Mouse (Mus musculus) lung, embryonic 14.5 days (tissue): Measurements from ENCODE around the gene Pgm3. TPM values are rescaled to one million over a fixed set of nuclear protein-coding genes. Genes with fewer than 3 reads are reported as not detected.

ENCODE experiments used
- ATAC-seq: fragments of 200-750 bp; cut with Nextera tagmentation; 2 replicates; pipeline ENCODE4 v1.8.0; 2017; ENCODE audit warnings: mild to moderate bottlenecking, moderate TSS enrichment, moderate library complexity; ENCODE audit not compliant: insufficient read depth
- DNase-seq: peaks from one replicate; pipeline ENCODE4 v3.0.0-alpha.2; 2015
- H3K27ac ChIP-seq: fragments of 300-500 bp; sonication (generic); 2 replicates; pipeline ENCODE4 v1.5.1; 2014; ENCODE audit warnings: low read depth, mild to moderate bottlenecking, moderate library complexity
- H3K27me3 ChIP-seq: fragments of 300-500 bp; sonication (generic); 2 replicates; pipeline ENCODE4 v1.6.1; 2014; ENCODE audit warnings: low read length, control low read depth; ENCODE audit not compliant: insufficient read depth
- H3K36me3 ChIP-seq: fragments of 300-500 bp; sonication (generic); 2 replicates; pipeline ENCODE4 v1.6.1; 2014; ENCODE audit warnings: control low read depth; ENCODE audit not compliant: insufficient read depth
- H3K4me1 ChIP-seq: fragments of 300-500 bp; sonication (generic); 2 replicates; pipeline ENCODE4 v1.6.1; 2014; ENCODE audit warnings: antibody characterized with exemption, control low read depth; ENCODE audit not compliant: insufficient read depth
- H3K4me2 ChIP-seq: fragments of 300-500 bp; sonication (generic); 2 replicates; pipeline ENCODE4 v1.6.1; 2014; ENCODE audit warnings: mild to moderate bottlenecking
- H3K4me3 ChIP-seq: fragments of 300-500 bp; sonication (generic); 2 replicates; pipeline ENCODE4 v1.5.1; 2014; ENCODE audit warnings: low read depth, low read length
- H3K9ac ChIP-seq: fragments of 300-500 bp; sonication (generic); 2 replicates; pipeline ENCODE4 v1.6.1; 2014
- H3K9me3 ChIP-seq: fragments of 300-500 bp; sonication (generic); 2 replicates; pipeline ENCODE4 v1.6.1; 2016; ENCODE audit warnings: low read depth, low read length, control low read depth
- CTCF ChIP-seq: IDR thresholded peaks from 2 replicates; pipeline ENCODE4 v1.5.1; 2016; ENCODE audit warnings: antibody characterized with exemption, low read depth
- WGBS: fragments of 180-500 bp; shearing (Covaris S2); extraction: QIAGEN DNeasy Blood & Tissue Kit; methylation state at CpG from one replicate; pipeline ENCODE4 v1.1.7; 2014; 5-methylcytosine and 5-hydroxymethylcytosine counted together
- polyA plus RNA-seq: library from polyadenylated mRNA; unstranded; fragments of >200 nt; fragmentation: Nextera tagmentation; extraction: Ambion mirVana; gene quantifications from 2 replicates; pipeline ENCODE4 v1.2.1, GENCODE M21; 2014

The Pgm3 gene
- polyA plus RNA-seq, 1 experiment from 2014 or later: 35.1 TPM

- TF ChIP-seq CTCF: no peak
- no peak overlapping the region for H3K9ac ChIP-seq
- no peak overlapping the region for H3K27ac ChIP-seq
- no peak for ATAC-seq
- H3K36me3 ChIP-seq: peaks cover 43% of the 10 kb centered on the region
- no peak overlapping the region for H3K4me3 ChIP-seq
- H3K9me3 ChIP-seq: no peaks in the 10 kb centered on the region
- no peaks in the 10 kb centered on the region for H3K4me1 ChIP-seq
- H3K27me3 ChIP-seq: no peaks in the 10 kb centered on the region
- 92% methylated on average over 3 of the region's 3 CpGs for WGBS
- no peak overlapping the region for H3K4me2 ChIP-seq
- DNase-seq: no peak
Measured at GRCm38 (mm10) chr9:86543451-86543850, 28.2 kb downstream of the Pgm3 start.

GRCm38 (mm10) chr9:86534071-86534470 lies 37.6 kb downstream of the Pgm3 start:
- TF ChIP-seq CTCF: no peak
- WGBS: 80% methylated on average over 5 of the region's 5 CpGs

GRCm38 (mm10) chr9:86525600-86525999 lies 46.0 kb downstream of the Pgm3 start:
- H3K9ac ChIP-seq: no peak overlapping the region
- no peak for TF ChIP-seq CTCF
- no peaks in the 10 kb centered on the region for H3K9me3 ChIP-seq
- H3K27me3 ChIP-seq: no peaks in the 10 kb centered on the region
- 37% methylated on average over 2 of the region's 2 CpGs for WGBS
- DNase-seq (no peak), ATAC-seq (no peak)
- H3K27ac ChIP-seq: no peak overlapping the region
- no peak overlapping the region for H3K4me2 ChIP-seq
- H3K36me3 ChIP-seq: peaks cover 22% of the 10 kb centered on the region
- no peak overlapping the region for H3K4me3 ChIP-seq
- H3K4me1 ChIP-seq: no peaks in the 10 kb centered on the region

More at GRCm38 (mm10) chr9:86534071-86534470, 37.6 kb downstream of the Pgm3 start:
- no peak overlapping the region for H3K4me3 ChIP-seq
- H3K9ac ChIP-seq: no peak overlapping the region
- no peak for DNase-seq
- no peaks in the 10 kb centered on the region for H3K4me1 ChIP-seq
- no peaks in the 10 kb centered on the region for H3K27me3 ChIP-seq
- H3K27ac ChIP-seq: no peak overlapping the region
- H3K36me3 ChIP-seq: peaks cover 14% of the 10 kb centered on the region
- no peak overlapping the region for H3K4me2 ChIP-seq
- no peak for ATAC-seq
- no peaks in the 10 kb centered on the region for H3K9me3 ChIP-seq

DNA sequence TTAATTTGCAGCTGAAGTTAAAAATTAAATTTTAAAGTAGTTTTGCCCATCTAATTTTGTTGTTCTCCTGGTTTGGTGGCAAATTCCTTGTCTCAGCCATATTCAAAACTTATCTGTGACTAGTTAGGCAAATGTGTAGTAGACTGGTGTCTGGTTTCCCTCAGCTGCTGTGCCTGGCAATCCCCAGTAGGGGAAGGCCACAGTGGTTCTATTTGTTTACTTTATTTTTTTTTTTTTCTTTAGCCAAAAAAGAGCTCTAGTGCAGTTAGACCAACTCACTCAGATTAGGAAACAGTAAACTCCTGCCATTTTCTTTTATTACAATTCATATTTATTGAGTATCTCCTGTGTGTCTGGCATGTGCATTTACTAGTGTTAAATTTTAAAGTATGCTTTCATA lies 49.3 kb downstream of the Pgm3 start:
- Histone ChIP-seq H3K27ac (no peak overlapping the region), H3K4me1 (no peaks in the 10 kb centered on the region), H3K36me3 (peaks cover 29% of the 10 kb centered on the region), H3K4me3 (no peak overlapping the region), H3K4me2 (no peak overlapping the region), H3K9me3 (no peaks in the 10 kb centered on the region), H3K9ac (no peak overlapping the region), H3K27me3 (no peaks in the 10 kb centered on the region)
- ATAC-seq: no peak
- peak; percentile 36 for DNase-seq
- TF ChIP-seq CTCF: peak; percentile 29; the same call in 1 of the 2 replicates

GRCm38 (mm10) chr9:86514798-86515197 lies 56.8 kb downstream of the Pgm3 start:
- peaks cover 43% of the 10 kb centered on the region for H3K36me3 ChIP-seq
- no peak overlapping the region for H3K4me3 ChIP-seq
- H3K9ac ChIP-seq: no peak overlapping the region
- no peak overlapping the region for H3K4me2 ChIP-seq
- H3K27ac ChIP-seq: no peak overlapping the region
- ATAC-seq (no peak), DNase-seq (no peak)
- 93% methylated on average over 4 of the region's 4 CpGs for WGBS
- TF ChIP-seq CTCF: no peak
- no peaks in the 10 kb centered on the region for H3K27me3 ChIP-seq
- H3K9me3 ChIP-seq: no peaks in the 10 kb centered on the region
- no peaks in the 10 kb centered on the region for H3K4me1 ChIP-seq

DNA sequence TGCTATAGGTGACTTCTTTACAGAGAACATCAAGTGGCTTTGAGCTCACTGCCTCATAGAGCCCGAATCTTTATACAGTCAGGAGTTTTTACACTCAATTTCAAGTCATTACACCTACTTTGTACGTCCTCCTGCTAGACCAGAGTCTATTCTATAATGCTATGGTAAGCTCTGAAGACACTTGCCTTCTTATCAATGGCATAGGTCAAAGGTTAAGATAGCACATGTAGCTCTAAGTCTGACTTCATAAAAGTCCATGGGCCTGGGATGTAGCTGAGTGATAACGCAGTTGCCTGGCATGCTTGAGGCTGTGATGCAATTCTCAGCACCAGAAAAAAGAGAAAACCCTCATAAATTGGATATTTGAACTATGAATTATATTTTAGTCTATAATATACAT lies 57.3 kb downstream of the Pgm3 start:
- H3K4me3 ChIP-seq: no peak overlapping the region
- no peak overlapping the region for H3K4me2 ChIP-seq
- no peak overlapping the region for H3K27ac ChIP-seq
- H3K36me3 ChIP-seq: peaks cover 43% of the 10 kb centered on the region
- H3K27me3 ChIP-seq: no peaks in the 10 kb centered on the region
- H3K9ac ChIP-seq: no peak overlapping the region
- no peaks in the 10 kb centered on the region for H3K9me3 ChIP-seq
- WGBS: 82% methylated on average over 3 of the region's 3 CpGs
- no peak for DNase-seq
- ATAC-seq: no peak
- TF ChIP-seq CTCF: no peak
- H3K4me1 ChIP-seq: no peaks in the 10 kb centered on the region

GRCm38 (mm10) chr9:86513733-86514132 lies 57.9 kb downstream of the Pgm3 start:
- no peak overlapping the region for H3K27ac ChIP-seq
- no peak for DNase-seq

DNA sequence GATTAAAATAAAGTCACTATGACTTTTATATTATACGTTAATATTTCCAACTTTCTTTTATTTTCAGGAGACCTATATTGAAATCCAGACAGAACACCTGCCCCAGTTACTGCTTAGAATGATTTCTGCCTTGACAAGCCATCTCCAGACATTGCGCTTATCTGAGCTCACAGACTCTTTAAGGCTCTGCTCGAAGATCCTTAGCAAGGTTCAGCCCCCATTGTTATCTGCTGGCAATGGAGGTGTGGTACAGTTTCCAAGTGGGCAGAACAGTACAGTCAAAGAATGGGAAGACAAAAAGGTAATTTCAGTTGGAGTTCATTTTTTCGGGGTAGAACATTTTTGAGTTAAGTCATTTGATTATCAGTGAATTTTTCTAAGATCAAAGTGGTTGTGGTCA lies 64.2 kb downstream of the Pgm3 start:
- H3K36me3 ChIP-seq: peaks cover 7% of the 10 kb centered on the region; the same call in 1 of the 2 replicates
- 85% methylated on average over 4 of the region's 4 CpGs for WGBS
- ATAC-seq (no peak), DNase-seq (no peak)
- H3K9me3 ChIP-seq: no peaks in the 10 kb centered on the region
- TF ChIP-seq CTCF: no peak
- no peaks in the 10 kb centered on the region for H3K4me1 ChIP-seq
- H3K4me2 ChIP-seq: no peak overlapping the region
- H3K27me3 ChIP-seq: no peaks in the 10 kb centered on the region
- H3K27ac ChIP-seq: no peak overlapping the region
- no peak overlapping the region for H3K9ac ChIP-seq
- H3K4me3 ChIP-seq: no peak overlapping the region

More at GRCm38 (mm10) chr9:86513733-86514132, 57.9 kb downstream of the Pgm3 start:
- no peak for TF ChIP-seq CTCF
- Histone ChIP-seq H3K9ac (no peak overlapping the region), H3K9me3 (no peaks in the 10 kb centered on the region), H3K4me1 (no peaks in the 10 kb centered on the region), H3K36me3 (peaks cover 39% of the 10 kb centered on the region), H3K4me3 (no peak overlapping the region), H3K27me3 (no peaks in the 10 kb centered on the region), H3K4me2 (no peak overlapping the region)
- WGBS: 84% methylated on average over 5 of the region's 5 CpGs
- no peak for ATAC-seq

Other genes with a start within 250 kb of the Pgm3 start
- 6.1 and 7.2 TPM in 2 replicates for gene Ube2cbp, start 106.9 kb downstream of the Pgm3 start, polyA plus RNA-seq
- 15.5 and 19.3 TPM in 2 replicates for gene Dop1a, start 104.7 kb downstream of the Pgm3 start, polyA plus RNA-seq
- 4.1 and 5.3 TPM in 2 replicates for gene Rwdd2a, start 149 bp upstream of the Pgm3 start, polyA plus RNA-seq
- gene Me1, start 124.1 kb upstream of the Pgm3 start, polyA plus RNA-seq: 27.4 and 28.8 TPM in 2 replicates
- 42.5 and 46.1 TPM in 2 replicates for gene Prss35, start 171.8 kb upstream of the Pgm3 start, polyA plus RNA-seq